Mouse (Mus musculus): ENCODE measurements around the gene Blnk.

DNA sequence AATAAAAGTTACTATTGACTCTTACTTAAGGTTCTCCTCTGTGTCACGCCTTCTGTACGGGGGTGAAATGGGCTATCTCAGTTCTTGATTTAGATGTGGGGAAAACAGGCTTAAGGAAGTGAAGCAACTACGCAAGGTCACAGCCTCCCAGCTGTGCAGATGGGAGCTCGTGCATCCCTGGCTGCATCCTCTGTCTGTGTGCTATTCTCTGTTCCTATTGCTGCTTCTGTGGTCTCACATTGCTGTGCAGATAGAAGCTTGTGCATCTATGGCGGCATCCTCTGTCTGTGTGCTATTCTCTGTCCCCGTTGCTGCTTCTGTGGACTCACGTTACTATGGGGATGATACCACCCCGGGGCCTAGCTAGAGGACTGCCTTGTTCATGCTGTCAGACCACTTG, 32.2 kb upstream of the Blnk start:
- TF ChIP-seq CTCF (IDR thresholded peaks at IDR 0.05; ENCODE audit: low read depth): no peak
- TF ChIP-seq EP300 (IDR thresholded peaks at IDR 0.05; ENCODE audit: low read depth): no peak
